Mouse (Mus musculus) hindbrain, embryonic 15.5 days (tissue): ENCODE measurements around the gene Npw. TPM values are rescaled to one million over a fixed set of nuclear protein-coding genes. Genes with fewer than 3 reads are reported as not detected.

Experiments
- ATAC-seq: fragments of 200-750 bp; cut with Nextera tagmentation; 2 replicates; pipeline ENCODE4 v1.8.0; 2017; ENCODE audit warnings: low read depth, moderate number of reproducible peaks, moderate TSS enrichment; ENCODE audit not compliant: low FRiP score
- H3K27ac ChIP-seq: fragments of 300-500 bp; sonication (generic); replicated peaks from 2 replicates; pipeline ENCODE4 v1.5.1; 2015; ENCODE audit warnings: mild to moderate bottlenecking, inconsistent platforms
- H3K27me3 ChIP-seq: fragments of 300-500 bp; sonication (generic); 2 replicates; pipeline ENCODE4 v1.6.1; 2015; ENCODE audit warnings: control low read depth, inconsistent platforms
- H3K36me3 ChIP-seq: fragments of 300-500 bp; sonication (generic); 2 replicates; pipeline ENCODE4 v1.6.1; 2015; ENCODE audit warnings: control low read depth, inconsistent platforms
- H3K4me1 ChIP-seq: fragments of 300-500 bp; sonication (generic); replicated peaks from 2 replicates; pipeline ENCODE4 v1.6.1; 2015; ENCODE audit warnings: control low read depth, inconsistent platforms
- H3K4me2 ChIP-seq: fragments of 300-500 bp; sonication (generic); 2 replicates; pipeline ENCODE4 v1.6.1; 2015; ENCODE audit warnings: moderate library complexity, mild to moderate bottlenecking, inconsistent platforms
- H3K4me3 ChIP-seq: fragments of 300-500 bp; sonication (generic); 2 replicates; pipeline ENCODE4 v1.5.1; 2015; ENCODE audit warnings: mild to moderate bottlenecking, inconsistent platforms
- H3K9ac ChIP-seq: fragments of 300-500 bp; sonication (generic); 2 replicates; pipeline ENCODE4 v1.6.1; 2015; ENCODE audit warnings: inconsistent platforms
- H3K9me3 ChIP-seq: fragments of 300-500 bp; sonication (generic); 2 replicates; pipeline ENCODE4 v1.6.1; 2016; ENCODE audit warnings: control low read depth, inconsistent platforms
- WGBS: fragments of 180-500 bp; shearing (Covaris S2); methylation state at CpG from one replicate; pipeline ENCODE4 v1.1.7; 2015; 5-methylcytosine and 5-hydroxymethylcytosine counted together
- polyA plus RNA-seq: library from polyadenylated mRNA; unstranded; fragments of >200 nt; fragmentation: Nextera tagmentation; extraction: Ambion mirVana; gene quantifications from 2 replicates; pipeline ENCODE4 v1.2.1, GENCODE M21; 2015

Gene Npw
- polyA plus RNA-seq, 1 experiment from 2014 or later = 0.31 TPM

DNA sequence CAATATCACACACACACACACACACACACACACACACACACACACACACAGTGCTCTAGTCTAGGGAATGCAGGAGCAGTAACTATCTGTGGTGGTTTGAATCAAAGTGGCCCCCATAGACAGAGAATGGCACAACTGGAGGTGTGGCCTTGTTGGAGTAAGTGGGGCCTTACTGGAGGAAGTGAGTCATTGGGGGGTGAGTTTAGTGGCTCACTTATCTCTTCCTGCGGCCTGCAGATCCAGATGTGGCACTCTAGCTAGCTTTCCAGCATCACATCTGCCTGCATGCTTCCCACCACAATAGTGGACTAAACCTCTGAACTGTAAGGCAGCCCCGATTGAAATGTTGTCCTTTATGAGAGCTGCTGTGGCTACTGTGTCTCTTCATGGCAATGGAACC is 47.5 kb downstream of the Npw start:
- WGBS = 84% methylated on average over 2 of the region's 2 CpGs
- Histone ChIP-seq H3K9ac (no peak overlapping the region), H3K4me2 (no peak overlapping the region), H3K36me3 (peaks cover 61% of the 10 kb centered on the region), H3K4me1 (no peaks in the 10 kb centered on the region), H3K4me3 (no peak overlapping the region), H3K9me3 (no peaks in the 10 kb centered on the region), H3K27me3 (no peaks in the 10 kb centered on the region), H3K27ac (no peak overlapping the region)
- ATAC-seq = no peak

DNA sequence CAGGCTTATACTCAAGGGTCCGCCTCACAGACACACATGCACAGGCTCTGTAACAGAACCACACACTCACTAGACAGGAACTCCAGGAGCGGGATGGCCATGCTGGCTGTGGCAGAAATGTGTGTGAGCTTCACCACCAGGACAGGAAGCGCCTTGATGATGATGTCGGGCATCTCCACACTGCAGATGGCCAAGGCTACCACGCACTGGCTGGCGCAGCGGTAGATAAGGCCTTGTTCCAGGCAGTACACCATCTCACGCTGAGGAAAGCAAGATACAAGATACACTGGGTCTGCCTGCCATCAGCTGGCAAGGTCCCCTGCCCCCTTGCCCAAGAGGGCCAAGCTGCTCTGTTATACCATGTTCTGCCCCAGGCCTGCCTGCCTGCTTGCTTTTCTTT is 49.4 kb downstream of the Npw start:
- no peaks in the 10 kb centered on the region for H3K9me3 ChIP-seq
- H3K27ac ChIP-seq = no peak overlapping the region
- peaks cover 57% of the 10 kb centered on the region for H3K36me3 ChIP-seq
- 95% methylated on average over 8 of the region's 8 CpGs for WGBS
- no peaks in the 10 kb centered on the region for H3K27me3 ChIP-seq
- ATAC-seq = no peak
- H3K4me2 ChIP-seq = no peak overlapping the region
- no peak overlapping the region for H3K9ac ChIP-seq
- no peaks in the 10 kb centered on the region for H3K4me1 ChIP-seq
- H3K4me3 ChIP-seq = no peak overlapping the region

DNA sequence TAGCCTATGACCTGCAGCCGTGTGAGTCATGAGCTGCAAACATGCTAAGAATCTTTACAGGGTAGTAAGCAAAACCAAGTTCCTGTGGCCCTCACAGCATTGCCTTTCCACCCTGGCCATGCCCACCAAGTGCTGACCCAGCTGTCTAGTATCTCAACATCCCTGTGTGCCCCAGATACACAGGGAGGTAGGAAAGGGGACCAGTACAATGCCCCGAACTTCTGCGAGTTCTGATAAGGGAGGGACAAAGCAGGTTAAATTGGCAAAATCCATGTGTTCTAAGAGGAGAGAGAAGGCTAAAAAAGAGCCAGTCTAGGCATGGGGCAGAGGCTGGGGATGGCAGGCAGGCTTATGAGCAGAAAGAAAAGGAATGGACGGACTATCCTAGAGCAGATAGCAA is 49.9 kb downstream of the Npw start:
- H3K4me3 ChIP-seq = no peak overlapping the region
- H3K36me3 ChIP-seq = peaks cover 54% of the 10 kb centered on the region
- no peak overlapping the region for H3K4me2 ChIP-seq
- H3K4me1 ChIP-seq = no peaks in the 10 kb centered on the region
- WGBS = 92% methylated on average over 4 of the region's 4 CpGs
- no peaks in the 10 kb centered on the region for H3K27me3 ChIP-seq
- no peak overlapping the region for H3K9ac ChIP-seq
- H3K9me3 ChIP-seq = no peaks in the 10 kb centered on the region
- no peak overlapping the region for H3K27ac ChIP-seq
- no peak for ATAC-seq

Other genes starting within 250 kb of the Npw start
- 301 and 335 TPM in 2 replicates for gene Rnps1, start 243.9 kb downstream of the Npw start, polyA plus RNA-seq
- gene Eci1, start 231.8 kb downstream of the Npw start, polyA plus RNA-seq = 48.0 and 51.5 TPM in 2 replicates
- 6.8 and 7.2 TPM in 2 replicates for gene Dnase1l2, start 215.4 kb downstream of the Npw start, polyA plus RNA-seq
- gene E4f1, start 188.1 kb downstream of the Npw start, polyA plus RNA-seq = 46.7 and 50.5 TPM in 2 replicates
- gene Pgp, start 188.1 kb downstream of the Npw start, polyA plus RNA-seq = 72.6 and 75.6 TPM in 2 replicates
- gene Bricd5, start 184.6 kb downstream of the Npw start, polyA plus RNA-seq = 0.34 and 0.77 TPM in 2 replicates
- gene Mlst8, start 179.4 kb downstream of the Npw start, polyA plus RNA-seq = 35.4 and 36.0 TPM in 2 replicates
- gene Caskin1, start 169.9 kb downstream of the Npw start, polyA plus RNA-seq = 51.4 and 55.0 TPM in 2 replicates
- 88.7 and 91.0 TPM in 2 replicates for gene Traf7, start 130.5 kb downstream of the Npw start, polyA plus RNA-seq
- 6.3 and 8.2 TPM in 2 replicates for gene Rab26, start 124.2 kb downstream of the Npw start, polyA plus RNA-seq
- 22.6 and 30.3 TPM in 2 replicates for gene Pkd1, start 108.6 kb downstream of the Npw start, polyA plus RNA-seq
- 71.7 and 81.0 TPM in 2 replicates for gene Tsc2, start 25.8 kb downstream of the Npw start, polyA plus RNA-seq
- gene Nthl1, start 25.8 kb downstream of the Npw start, polyA plus RNA-seq = 11.4 and 11.6 TPM in 2 replicates
- gene Slc9a3r2, start 8.1 kb downstream of the Npw start, polyA plus RNA-seq = 55.5 and 57.0 TPM in 2 replicates
- 20.6 and 24.5 TPM in 2 replicates for gene Zfp598, start 11.2 kb upstream of the Npw start, polyA plus RNA-seq
- 234 and 241 TPM in 2 replicates for gene Syngr3, start 31.5 kb upstream of the Npw start, polyA plus RNA-seq
- gene Gfer, start 37.7 kb upstream of the Npw start, polyA plus RNA-seq = 36.5 and 36.6 TPM in 2 replicates
- gene Noxo1, start 37.8 kb upstream of the Npw start, polyA plus RNA-seq = 1.5 and 2.3 TPM in 2 replicates
- 64.2 and 64.9 TPM in 2 replicates for gene Tbl3, start 49.2 kb upstream of the Npw start, polyA plus RNA-seq
- not detected in 2 replicates for gene Rnf151, start 59.6 kb upstream of the Npw start, polyA plus RNA-seq
- gene Rps2, start 59.7 kb upstream of the Npw start, polyA plus RNA-seq = 753 and 774 TPM in 2 replicates
- gene Ndufb10, start 66.0 kb upstream of the Npw start, polyA plus RNA-seq = 290 TPM in 2 replicates
- gene Rpl3l, start 69.4 kb upstream of the Npw start, polyA plus RNA-seq = 0.22 TPM in 1 of 2 replicates, not detected in the other
- 19.4 and 20.8 TPM in 2 replicates for gene Msrb1, start 78.2 kb upstream of the Npw start, polyA plus RNA-seq
- gene Hs3st6, start 94.5 kb upstream of the Npw start, polyA plus RNA-seq = 0.30 and 0.33 TPM in 2 replicates
- gene Meiob, start 145.8 kb upstream of the Npw start, polyA plus RNA-seq = not detected in 2 replicates
- gene Hagh, start 181.7 kb upstream of the Npw start, polyA plus RNA-seq = 71.8 and 72.1 TPM in 2 replicates
- 20.5 and 20.7 TPM in 2 replicates for gene Fahd1, start 191.9 kb upstream of the Npw start, polyA plus RNA-seq
- gene Igfals, start 207.5 kb upstream of the Npw start, polyA plus RNA-seq = 0.12 and 0.24 TPM in 2 replicates
- 62.7 and 65.2 TPM in 2 replicates for gene Nubp2, start 227.9 kb upstream of the Npw start, polyA plus RNA-seq
- gene Spsb3, start 228.2 kb upstream of the Npw start, polyA plus RNA-seq = 78.5 and 87.6 TPM in 2 replicates
- 27.0 and 30.5 TPM in 2 replicates for gene Eme2, start 236.6 kb upstream of the Npw start, polyA plus RNA-seq
- 80.1 and 82.3 TPM in 2 replicates for gene Mrps34, start 236.7 kb upstream of the Npw start, polyA plus RNA-seq
- 81.6 and 85.5 TPM in 2 replicates for gene Nme3, start 238.0 kb upstream of the Npw start, polyA plus RNA-seq